Mouse (Mus musculus) telencephalon, adult 2 months (tissue): ENCODE measurements around the gene Syt1.

Source experiments
- DNase-seq: peaks from one replicate; pipeline ENCODE4 v3.0.0-alpha.2; 2011; ENCODE audit warnings: low read depth, low spot score

Gene Syt1

GRCm38 (mm10) chr10:108524306-108525029 lies 486.3 kb downstream of the Syt1 start:
- no peak for DNase-seq

- no peak for DNase-seq
Measured at GRCm38 (mm10) chr10:108519156-108519555, 491.6 kb downstream of the Syt1 start.

GRCm38 (mm10) chr10:108517076-108517475 lies 493.7 kb downstream of the Syt1 start:
- no peak for DNase-seq

GRCm38 (mm10) chr10:108514671-108515070 lies 496.1 kb downstream of the Syt1 start:
- DNase-seq = no peak

GRCm38 (mm10) chr10:108509579-108509978 lies 501.2 kb downstream of the Syt1 start:
- DNase-seq = no peak

GRCm38 (mm10) chr10:108506917-108507316 lies 503.9 kb downstream of the Syt1 start:
- no peak for DNase-seq

GRCm38 (mm10) chr10:108504925-108505324 lies 505.9 kb downstream of the Syt1 start:
- no peak for DNase-seq

GRCm38 (mm10) chr10:108504128-108504870 lies 506.5 kb downstream of the Syt1 start:
- DNase-seq = no peak

GRCm38 (mm10) chr10:108490231-108490630 lies 520.6 kb downstream of the Syt1 start:
- no peak for DNase-seq

- no peak for DNase-seq
Measured at GRCm38 (mm10) chr10:108483991-108484390, 526.8 kb downstream of the Syt1 start.

GRCm38 (mm10) chr10:108480146-108480850 lies 530.5 kb downstream of the Syt1 start:
- DNase-seq = peak; percentile 40

GRCm38 (mm10) chr10:108470319-108470955 lies 540.3 kb downstream of the Syt1 start:
- DNase-seq = no peak

- DNase-seq = no peak
Measured at GRCm38 (mm10) chr10:108466539-108466938, 544.2 kb downstream of the Syt1 start.

- no peak for DNase-seq
Measured at GRCm38 (mm10) chr10:108461862-108462261, 548.9 kb downstream of the Syt1 start.

GRCm38 (mm10) chr10:108457054-108457453 lies 553.7 kb downstream of the Syt1 start:
- DNase-seq = no peak

GRCm38 (mm10) chr10:108455883-108456282 lies 554.9 kb downstream of the Syt1 start:
- DNase-seq = no peak

GRCm38 (mm10) chr10:108455204-108455603 lies 555.6 kb downstream of the Syt1 start:
- no peak for DNase-seq

- peak; percentile 76 for DNase-seq
Measured at GRCm38 (mm10) chr10:108454691-108455117, 556.1 kb downstream of the Syt1 start.

- no peak for DNase-seq
Measured at GRCm38 (mm10) chr10:108453561-108453960, 557.2 kb downstream of the Syt1 start.

- no peak for DNase-seq
Measured at GRCm38 (mm10) chr10:108452421-108452820, 558.4 kb downstream of the Syt1 start.

- DNase-seq = no peak
Measured at GRCm38 (mm10) chr10:108451516-108451915, 559.3 kb downstream of the Syt1 start.

GRCm38 (mm10) chr10:108450401-108450800 lies 560.4 kb downstream of the Syt1 start:
- DNase-seq = no peak
